Mouse (Mus musculus) myocyte (in vitro differentiated cells): ENCODE measurements at regions not wholly inside any gene's neighbourhood (a gene's known extent, or its start where the extent isn't known, plus 50 kb on each side); places are given as distances from the start of the nearest gene placed in this dataset.
"Not testable (repeated sequence)": the region's sequence is repeated elsewhere in the genome, so short reads cannot be mapped to it uniquely, and the experiment has no call there.

Experiments
- H3K27me3 ChIP-seq: one replicate; pipeline ENCODE4 v1.6.1; 2011; ENCODE audit not compliant: control insufficient read depth, insufficient read depth, insufficient read length
- H3K36me3 ChIP-seq: one replicate; pipeline ENCODE4 v1.6.1; 2011; ENCODE audit not compliant: control insufficient read depth, insufficient read depth
- H3K4me2 ChIP-seq: one replicate; pipeline ENCODE4 v1.6.1; 2011; ENCODE audit warnings: low read depth, control low read depth
- H3K4me3 ChIP-seq: one replicate; pipeline ENCODE4 v1.5.1; 2011; ENCODE audit warnings: mild to moderate bottlenecking, control low read depth, moderate library complexity
- H3K79me2 ChIP-seq: one replicate; pipeline ENCODE4 v1.6.1; 2011; ENCODE audit not compliant: control insufficient read depth, insufficient read depth
- H3ac ChIP-seq: one replicate; pipeline ENCODE4 v1.6.1; 2011; ENCODE audit not compliant: control insufficient read depth, insufficient read length
- CEBPB ChIP-seq: IDR thresholded peaks from 2 replicates; pipeline ENCODE4 v1.6.1; 2011; ENCODE audit warnings: mild to moderate bottlenecking, moderate library complexity; ENCODE audit not compliant: poor library complexity, insufficient read depth, severe bottlenecking
- E2F4 ChIP-seq: IDR thresholded peaks from one replicate; pipeline ENCODE4 v1.6.1; 2011; ENCODE audit warnings: mild to moderate bottlenecking, control low read depth, moderate library complexity; ENCODE audit not compliant: insufficient read depth
- MAX ChIP-seq: IDR thresholded peaks from one replicate; pipeline ENCODE4 v1.6.1; 2011; ENCODE audit warnings: low read depth, mild to moderate bottlenecking, control low read depth
- MYOD1 ChIP-seq, 3 experiments: IDR thresholded peaks; one replicate each; pipeline ENCODE4 v1.6.1; 2011; ENCODE audit warnings: control low read depth in 2 of 3, low read depth in 2 of 3, mild to moderate bottlenecking in 2 of 3, moderate library complexity in 1 of 3; ENCODE audit not compliant: insufficient read length in 2 of 3, control insufficient read depth in 1 of 3
- MYOG ChIP-seq, 3 experiments: IDR thresholded peaks; one replicate each; pipeline ENCODE4 v1.6.1; 2011; ENCODE audit warnings: control low read depth in 2 of 3, low read depth in 2 of 3, mild to moderate bottlenecking in 2 of 3; ENCODE audit not compliant: insufficient read length in 2 of 3, control insufficient read depth in 1 of 3, insufficient read depth in 1 of 3
- POLR2A ChIP-seq: IDR thresholded peaks from one replicate; pipeline ENCODE4 v1.6.1; 2011; ENCODE audit warnings: low read depth, mild to moderate bottlenecking, control low read depth, moderate library complexity; ENCODE audit not compliant: insufficient read length
- POLR2AphosphoS2 ChIP-seq: IDR thresholded peaks from one replicate; pipeline ENCODE4 v1.6.1; 2011; ENCODE audit warnings: low read depth, control low read depth; ENCODE audit not compliant: insufficient read length
- REST ChIP-seq: IDR thresholded peaks from one replicate; pipeline ENCODE4 v1.6.1; 2011; ENCODE audit warnings: mild to moderate bottlenecking, control low read depth, moderate library complexity; ENCODE audit not compliant: insufficient read depth, insufficient read length
- SRF ChIP-seq: IDR thresholded peaks from one replicate; pipeline ENCODE4 v1.6.1; 2011; ENCODE audit warnings: low read depth; ENCODE audit not compliant: control insufficient read depth, insufficient read length
- TCF12 ChIP-seq: IDR thresholded peaks from one replicate; pipeline ENCODE4 v1.6.1; 2011; ENCODE audit warnings: mild to moderate bottlenecking, control low read depth; ENCODE audit not compliant: poor library complexity, insufficient read depth, severe bottlenecking
- TCF3 ChIP-seq: IDR thresholded peaks from one replicate; pipeline ENCODE4 v1.6.1; 2011; ENCODE audit warnings: low read depth, control low read depth; ENCODE audit not compliant: insufficient read length
- USF1 ChIP-seq: IDR thresholded peaks from one replicate; pipeline ENCODE4 v1.6.1; 2011; ENCODE audit warnings: low read depth, mild to moderate bottlenecking, control low read depth, moderate library complexity

- no peaks in the 10 kb centered on the region for H3K36me3 ChIP-seq
- no peak overlapping the region for H3K4me2 ChIP-seq
- no peaks in the 10 kb centered on the region for H3K27me3 ChIP-seq
- no peak overlapping the region for H3K4me3 ChIP-seq
- no peaks in the 10 kb centered on the region for H3K79me2 ChIP-seq
- no peak overlapping the region for H3ac ChIP-seq
- TF ChIP-seq MYOD1 (IDR thresholded peaks at IDR 0.05; ENCODE audit: control insufficient read depth in 1 of 3, insufficient read length in 2 of 3, low read depth in 2 of 3): no peak
- TF ChIP-seq USF1: no peak
- TF ChIP-seq POLR2AphosphoS2: no peak
- no peak for TF ChIP-seq MYOG (IDR thresholded peaks at IDR 0.05; ENCODE audit: control insufficient read depth in 1 of 3, insufficient read depth in 1 of 3, insufficient read length in 2 of 3, low read depth in 2 of 3)
- no peak for TF ChIP-seq TCF12
- no peak for TF ChIP-seq REST
- no peak for TF ChIP-seq SRF
These were observed 199.9 kb upstream of the Pbx1 start for GRCm38 (mm10) chr1:168631979-168632378.

DNA sequence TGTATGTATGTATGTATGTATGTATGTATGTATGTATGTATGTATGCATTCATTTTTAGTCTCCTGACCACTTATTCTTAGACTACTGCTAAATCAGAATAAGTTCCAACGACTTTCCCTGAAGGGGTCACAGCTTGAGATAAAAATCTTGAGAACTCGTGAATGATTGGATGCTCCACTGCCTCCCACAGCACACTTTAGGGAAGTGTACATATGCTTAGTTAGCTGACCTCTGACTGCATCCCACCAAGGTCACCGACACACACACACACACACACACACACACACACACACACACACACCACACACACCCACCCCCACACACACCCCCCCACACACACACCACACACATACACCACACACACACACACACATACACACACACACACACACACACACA, 169.9 kb upstream of the Pbx1 start:
- H3K4me3 ChIP-seq, H3ac ChIP-seq, H3K27me3 ChIP-seq, H3K36me3 ChIP-seq, H3K79me2 ChIP-seq, H3K4me2 ChIP-seq: not testable (repeated sequence)

DNA sequence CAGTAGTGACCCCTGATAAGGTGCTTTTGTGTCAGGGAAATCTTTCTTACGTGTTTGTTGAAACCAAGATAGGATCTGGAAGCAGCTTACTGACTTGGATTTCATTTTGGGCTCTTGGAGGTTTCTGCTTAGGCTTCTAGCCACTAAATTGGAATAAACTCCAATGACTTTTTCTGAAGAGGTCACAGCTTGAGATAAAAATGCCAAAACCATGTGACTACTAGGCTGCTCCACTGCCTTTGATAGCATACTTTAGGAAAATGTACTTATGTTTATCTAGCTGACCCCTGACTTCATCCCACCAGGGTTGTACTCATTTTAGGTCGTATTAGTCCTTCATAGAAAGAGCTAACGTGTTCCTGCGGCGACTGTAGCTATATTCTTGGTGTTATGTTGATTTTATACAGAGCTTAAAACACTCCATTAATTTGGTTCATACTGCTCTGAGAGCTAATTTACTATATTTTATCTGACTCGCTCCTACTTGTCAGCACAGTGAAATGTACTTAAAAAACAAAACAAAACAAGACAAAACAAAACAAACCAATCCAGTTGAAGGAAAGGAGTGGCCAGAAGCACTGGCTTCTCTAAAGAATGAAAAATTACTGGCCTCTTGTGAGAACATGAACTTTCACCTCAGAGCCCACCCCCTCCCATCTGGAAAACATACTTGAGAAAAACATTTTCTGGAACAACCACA, 168.5 kb upstream of the Pbx1 start:
- Histone ChIP-seq H3K27me3 (no peaks in the 10 kb centered on the region), H3K4me3 (no peak overlapping the region), H3K79me2 (no peaks in the 10 kb centered on the region), H3K4me2 (no peak overlapping the region), H3ac (no peak overlapping the region), H3K36me3 (no peaks in the 10 kb centered on the region)
- no peak for TF ChIP-seq E2F4
- no peak for TF ChIP-seq TCF12
- no peak for TF ChIP-seq MYOD1 (IDR thresholded peaks at IDR 0.05; ENCODE audit: control insufficient read depth in 1 of 3, insufficient read length in 2 of 3, low read depth in 2 of 3)
- no peak for TF ChIP-seq POLR2A
- TF ChIP-seq REST: no peak
- no peak for TF ChIP-seq USF1
- no peak for TF ChIP-seq TCF3
- TF ChIP-seq POLR2AphosphoS2: no peak
- no peak for TF ChIP-seq CEBPB
- TF ChIP-seq MAX: no peak
- no peak for TF ChIP-seq SRF
- TF ChIP-seq MYOG (IDR thresholded peaks at IDR 0.05; ENCODE audit: control insufficient read depth in 1 of 3, insufficient read depth in 1 of 3, insufficient read length in 2 of 3, low read depth in 2 of 3): no peak

GRCm38 (mm10) chr1:168598191-168598667, 166.2 kb upstream of the Pbx1 start:
- Histone ChIP-seq H3ac (no peak overlapping the region), H3K4me2 (peak overlapping the region; percentile 82), H3K36me3 (no peaks in the 10 kb centered on the region), H3K79me2 (no peaks in the 10 kb centered on the region), H3K27me3 (no peaks in the 10 kb centered on the region), H3K4me3 (no peak overlapping the region)
- peak; percentile 66 for TF ChIP-seq USF1
- no peak for TF ChIP-seq POLR2AphosphoS2
- TF ChIP-seq TCF12: no peak
- no peak for TF ChIP-seq POLR2A

DNA sequence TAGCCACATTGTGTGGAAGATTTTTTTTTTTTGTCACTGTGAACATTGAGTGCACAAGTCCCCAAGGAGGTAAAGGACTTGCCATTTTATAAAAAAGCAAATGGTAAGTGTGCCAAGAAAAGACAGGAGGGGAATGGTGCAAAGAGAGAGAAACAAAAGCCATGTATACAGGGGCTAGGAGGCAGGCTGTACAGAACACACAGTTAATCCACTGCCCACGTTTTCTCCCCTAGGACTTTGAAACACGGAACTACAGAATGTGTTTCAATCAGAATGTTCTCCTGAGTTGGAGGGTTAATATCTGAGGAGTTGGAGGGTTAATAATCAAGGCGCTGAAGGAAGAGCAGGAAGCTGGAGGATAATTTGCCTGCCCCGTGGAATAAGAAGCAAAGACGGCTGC, 165.4 kb upstream of the Pbx1 start:
- no peak for TF ChIP-seq TCF3
- Histone ChIP-seq H3ac (no peak overlapping the region), H3K4me2 (peak overlapping the region; percentile 82), H3K4me3 (no peak overlapping the region), H3K27me3 (no peaks in the 10 kb centered on the region), H3K36me3 (no peaks in the 10 kb centered on the region), H3K79me2 (no peaks in the 10 kb centered on the region)

GRCm38 (mm10) chr1:168584137-168584536, 152.1 kb upstream of the Pbx1 start:
- peak overlapping the region; percentile 65 for H3K4me2 ChIP-seq
- TF ChIP-seq USF1: peak; percentile 68
- TF ChIP-seq MYOG (IDR thresholded peaks at IDR 0.05; ENCODE audit: control insufficient read depth in 1 of 3, insufficient read depth in 1 of 3, insufficient read length in 2 of 3, low read depth in 2 of 3): no peak
- no peak for TF ChIP-seq TCF3
- no peak for TF ChIP-seq E2F4
- TF ChIP-seq CEBPB: no peak
- no peak for TF ChIP-seq POLR2AphosphoS2
- TF ChIP-seq SRF: no peak
- TF ChIP-seq TCF12: peak; percentile 21
- TF ChIP-seq MAX: no peak
- no peak for TF ChIP-seq POLR2A
- peak in 1 of 3 experiments; percentile 43 for TF ChIP-seq MYOD1 (IDR thresholded peaks at IDR 0.05; ENCODE audit: control insufficient read depth in 1 of 3, insufficient read length in 2 of 3, low read depth in 2 of 3)
- no peak for TF ChIP-seq REST
- no peaks in the 10 kb centered on the region for H3K36me3 ChIP-seq
- H3K79me2 ChIP-seq: no peaks in the 10 kb centered on the region
- H3ac ChIP-seq: no peak overlapping the region
- H3K27me3 ChIP-seq: no peaks in the 10 kb centered on the region
- H3K4me3 ChIP-seq: no peak overlapping the region
